Mouse (Mus musculus) embryonic fibroblast, embryonic 13.5 days (primary cell): ENCODE results near the gene Zfp668. TPM values are rescaled to one million over a fixed set of nuclear protein-coding genes. Genes with fewer than 3 reads are reported as not detected.

Source experiments
- H3K27ac ChIP-seq: 2 replicates; pipeline ENCODE4 v1.5.1; 2012; ENCODE audit warnings: low read length, control low read depth, inconsistent platforms; ENCODE audit not compliant: insufficient read depth
- H3K4me1 ChIP-seq: 2 replicates; pipeline ENCODE4 v1.6.1; 2011; ENCODE audit warnings: low read length; ENCODE audit not compliant: control insufficient read depth, insufficient read depth
- H3K4me3 ChIP-seq: 2 replicates; pipeline ENCODE4 v1.5.1; 2011; ENCODE audit warnings: mild to moderate bottlenecking, control low read depth, low read length; ENCODE audit not compliant: insufficient read depth
- CTCF ChIP-seq: IDR thresholded peaks from 2 replicates; pipeline ENCODE4 v1.5.1; 2011; ENCODE audit warnings: mild to moderate bottlenecking, control low read depth, low read length, moderate library complexity, borderline replicate concordance; ENCODE audit not compliant: insufficient read depth
- POLR2A ChIP-seq: IDR thresholded peaks from 2 replicates; pipeline ENCODE4 v1.6.1; 2011; ENCODE audit warnings: low read depth, mild to moderate bottlenecking, control low read depth, low read length, moderate library complexity
- polyA plus RNA-seq: library from polyadenylated mRNA; stranded (reverse); fragments of >200 nt; gene quantifications from 2 replicates; pipeline ENCODE4 v1.2.4, GENCODE M21; 2011; ENCODE audit warnings: low read depth; ENCODE audit not compliant: missing spikeins, insufficient read length

The Zfp668 gene
- polyA plus RNA-seq, 1 experiment, result 15.6 TPM

- Histone ChIP-seq H3K27ac (peak within 1 kb of the TSS; percentile 86), H3K4me3 (peak within 1 kb of the TSS; percentile 95), H3K4me1 (peaks cover 3% of the 10 kb centered on the region; the same call in 1 of the 2 replicates)
- TF ChIP-seq POLR2A, result no peak
- TF ChIP-seq CTCF, result no peak
Measured at GRCm38 (mm10) chr7:127876041-127876466, 574 bp downstream of the Zfp668 start, which contains the start of gene Zfp646. TSS of gene Zfp646 (plus strand) at chr7:127876221.

GRCm38 (mm10) chr7:127875627-127876001 lies 1.0 kb downstream of the Zfp668 start:
- Histone ChIP-seq H3K27ac (peak overlapping the region; percentile 86), H3K4me3 (peak overlapping the region; percentile 95), H3K4me1 (peaks cover 3% of the 10 kb centered on the region; the same call in 1 of the 2 replicates)
- TF ChIP-seq POLR2A (no peak; the same call in 1 of the 2 replicates), CTCF (no peak)

DNA sequence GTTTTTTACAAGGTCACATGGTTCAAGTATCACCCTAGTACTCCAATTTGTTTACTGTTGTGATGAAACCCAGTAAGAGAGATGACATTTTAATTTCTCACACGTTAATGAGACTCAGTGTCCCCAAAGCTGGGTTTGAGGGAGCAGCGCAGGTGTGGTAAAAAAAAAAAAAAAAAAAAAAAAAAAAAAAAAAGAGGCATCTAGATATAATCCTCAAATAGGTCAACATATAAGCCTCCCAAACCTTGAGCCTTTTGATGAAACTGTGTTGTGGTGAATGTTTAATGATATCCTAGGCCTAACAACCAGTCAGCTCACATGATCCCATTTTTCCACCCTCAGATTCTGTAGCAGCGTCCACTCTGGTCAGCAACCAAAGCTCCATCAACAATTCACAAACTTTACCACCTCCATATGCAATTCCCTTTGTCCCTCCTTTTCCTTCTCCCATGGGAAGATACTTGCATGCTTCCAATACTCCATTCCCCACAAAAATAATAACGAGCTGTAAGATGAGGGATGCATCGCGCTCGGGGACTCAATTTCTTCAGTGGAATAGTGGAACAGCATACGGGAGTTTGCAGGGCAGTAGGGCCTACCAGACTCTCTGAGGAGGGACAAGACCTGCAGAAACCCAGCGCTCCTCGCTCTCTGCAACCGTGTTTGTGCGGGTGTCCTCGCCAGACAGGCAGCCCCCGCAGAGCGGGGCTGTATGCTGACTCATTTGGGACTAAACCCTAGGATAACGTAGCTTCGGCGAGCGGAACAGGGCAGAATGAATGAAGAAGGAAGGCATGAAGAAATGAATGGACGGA lies 1.6 kb downstream of the Zfp668 start:
- Histone ChIP-seq H3K27ac (peak overlapping the region; percentile 86), H3K4me3 (peak overlapping the region; percentile 95), H3K4me1 (peaks cover 4% of the 10 kb centered on the region; the same call in 1 of the 2 replicates)
- TF ChIP-seq POLR2A (0 out of 2 replicates have a peak, but pooled peaks have one; percentile 39), CTCF (no peak)

DNA sequence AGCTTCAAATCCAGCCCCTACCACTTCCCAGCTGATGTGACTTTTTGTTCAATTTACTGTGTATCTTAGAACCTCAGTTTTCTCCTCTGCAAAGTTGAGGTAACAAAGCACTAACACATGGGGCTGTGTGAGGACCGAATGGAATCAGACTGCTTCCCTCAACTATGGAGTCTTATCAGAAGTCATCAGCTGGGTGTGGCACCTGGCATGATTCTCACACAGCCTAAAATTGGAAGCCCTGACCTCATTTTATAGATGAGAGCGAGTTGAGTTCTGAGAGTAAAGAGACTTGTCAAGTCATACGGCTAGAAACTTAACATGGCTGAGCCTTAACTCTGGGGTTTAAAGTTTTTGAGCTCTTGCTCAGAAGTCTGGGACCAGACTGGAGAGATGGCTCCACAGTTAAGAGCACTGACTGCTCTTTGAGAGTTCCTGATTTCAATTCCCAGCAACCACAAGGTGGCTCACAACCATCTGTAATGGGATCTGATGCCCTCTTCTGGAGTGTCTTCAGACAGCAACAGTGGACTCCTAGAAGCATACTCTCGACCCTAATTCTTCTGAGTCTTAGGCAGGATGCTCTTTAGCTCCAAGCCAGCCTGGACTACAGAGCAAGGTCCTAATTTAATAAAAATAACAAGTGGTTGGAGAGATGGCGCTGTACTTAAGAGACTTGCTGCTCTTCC lies 6.3 kb downstream of the Zfp668 start:
- Histone ChIP-seq H3K4me3 (no peak overlapping the region), H3K27ac (no peak overlapping the region; the same call in 1 of the 2 replicates), H3K4me1 (0 out of 2 replicates have a peak, but pooled peaks cover 9% of the 10 kb centered on the region)
- TF ChIP-seq CTCF (no peak), POLR2A (no peak)

DNA sequence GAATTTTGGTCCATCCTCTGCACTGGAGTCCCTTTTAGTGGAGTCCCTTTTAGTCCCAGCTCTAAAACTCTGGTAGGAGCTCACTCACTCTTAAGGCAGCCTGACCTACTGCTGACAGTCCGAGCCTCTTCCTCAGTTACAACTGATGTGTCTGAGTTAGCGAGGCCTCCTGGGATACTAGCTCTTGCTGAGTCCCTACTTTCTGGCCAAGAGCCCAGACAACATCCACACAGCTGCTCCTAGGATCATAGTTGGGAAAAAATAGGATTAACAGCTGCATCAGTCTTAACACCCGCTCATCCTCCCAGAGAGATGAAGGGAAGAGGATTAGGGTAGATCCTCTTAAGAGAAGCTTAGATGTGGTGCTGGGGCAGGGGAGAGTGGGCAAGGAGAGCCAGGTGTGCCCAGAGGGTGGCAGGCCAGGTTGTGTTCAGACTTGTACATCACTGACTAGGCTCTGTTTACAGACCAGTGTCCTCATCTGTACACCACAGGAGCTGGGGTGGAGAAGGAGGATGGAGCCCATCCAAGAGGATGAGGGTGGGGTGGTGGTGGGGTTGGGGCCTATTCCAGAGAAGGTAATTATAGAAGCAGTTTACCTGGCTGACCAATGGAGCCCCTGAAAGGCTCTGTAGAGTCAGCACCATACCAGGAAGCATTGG lies 7.3 kb downstream of the Zfp668 start:
- 0 out of 2 replicates have a peak, but pooled peaks cover 9% of the 10 kb centered on the region for H3K4me1 ChIP-seq
- 0 out of 2 replicates have a peak overlapping the region, but pooled peaks have one; percentile 24 for H3K27ac ChIP-seq
- H3K4me3 ChIP-seq, result no peak overlapping the region
- no peak for TF ChIP-seq CTCF
- no peak for TF ChIP-seq POLR2A

DNA sequence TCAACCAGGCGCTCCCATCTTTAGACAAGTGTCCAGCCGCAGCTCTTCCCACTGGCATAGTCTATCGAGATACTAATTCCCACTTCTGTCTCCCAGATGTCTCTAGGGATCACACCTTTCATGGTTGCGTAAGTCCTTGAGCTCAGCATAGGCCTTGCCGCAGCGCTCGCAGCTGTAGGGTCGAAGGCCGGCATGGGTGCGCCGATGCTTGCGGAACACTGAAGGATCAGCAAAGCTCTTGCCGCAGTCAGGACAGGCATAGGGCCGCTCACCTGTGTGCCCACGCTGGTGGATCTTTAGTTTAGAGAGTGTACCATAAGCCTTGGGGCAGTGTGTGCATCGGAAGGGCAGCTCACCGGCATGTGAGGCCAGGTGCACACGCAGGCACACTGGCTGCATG lies 9.0 kb downstream of the Zfp668 start:
- Histone ChIP-seq H3K4me3 (no peak overlapping the region), H3K27ac (no peak overlapping the region), H3K4me1 (0 out of 2 replicates have a peak, but pooled peaks cover 9% of the 10 kb centered on the region)
- TF ChIP-seq CTCF (no peak), POLR2A (no peak)

DNA sequence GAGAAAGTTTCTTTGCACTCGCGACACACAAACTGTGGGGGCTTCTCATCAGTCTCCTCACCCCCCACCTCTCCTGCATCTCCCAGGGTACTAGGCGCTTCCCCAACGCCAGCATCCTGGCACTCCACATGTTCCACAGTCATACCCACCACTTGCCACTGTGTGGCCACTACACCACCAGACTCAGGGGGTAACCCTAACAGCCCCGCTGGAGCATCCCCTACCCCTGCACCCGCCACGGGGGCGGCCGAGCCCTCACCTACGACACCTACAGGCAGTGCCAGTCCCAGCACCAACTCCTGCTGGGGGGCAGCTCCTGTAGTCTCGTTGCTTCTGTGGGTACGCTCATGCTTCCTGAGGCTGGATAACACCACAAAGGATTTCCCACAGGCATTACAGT lies 10.2 kb downstream of the Zfp668 start:
- no peak for TF ChIP-seq POLR2A
- TF ChIP-seq CTCF, result no peak
- H3K4me3 ChIP-seq, result no peak overlapping the region
- H3K27ac ChIP-seq, result no peak overlapping the region
- 0 out of 2 replicates have a peak, but pooled peaks cover 9% of the 10 kb centered on the region for H3K4me1 ChIP-seq

GRCm38 (mm10) chr7:127858258-127858657 lies 18.4 kb downstream of the Zfp668 start:
- H3K4me3 ChIP-seq, result no peak overlapping the region
- no peak for TF ChIP-seq CTCF
- no peak overlapping the region for H3K27ac ChIP-seq
- no peaks in the 10 kb centered on the region for H3K4me1 ChIP-seq

- TF ChIP-seq CTCF (no peak), POLR2A (no peak)
- Histone ChIP-seq H3K4me1 (peaks cover 6% of the 10 kb centered on the region), H3K4me3 (no peak overlapping the region)
Measured at GRCm38 (mm10) chr7:127850906-127851305, 25.7 kb downstream of the Zfp668 start.

More at GRCm38 (mm10) chr7:127850906-127851305, 25.7 kb downstream of the Zfp668 start:
- peak overlapping the region; percentile 43; the same call in 1 of the 2 replicates for H3K27ac ChIP-seq
